Mouse (Mus musculus) induced T-regulatory cell, adult 2 months (primary cell): Measurements from ENCODE around the gene Dtd1.

Experiments
- DNase-seq: peaks from one replicate; pipeline ENCODE4 v3.0.0-alpha.2; 2012; ENCODE audit warnings: low read depth

Gene Dtd1

DNA sequence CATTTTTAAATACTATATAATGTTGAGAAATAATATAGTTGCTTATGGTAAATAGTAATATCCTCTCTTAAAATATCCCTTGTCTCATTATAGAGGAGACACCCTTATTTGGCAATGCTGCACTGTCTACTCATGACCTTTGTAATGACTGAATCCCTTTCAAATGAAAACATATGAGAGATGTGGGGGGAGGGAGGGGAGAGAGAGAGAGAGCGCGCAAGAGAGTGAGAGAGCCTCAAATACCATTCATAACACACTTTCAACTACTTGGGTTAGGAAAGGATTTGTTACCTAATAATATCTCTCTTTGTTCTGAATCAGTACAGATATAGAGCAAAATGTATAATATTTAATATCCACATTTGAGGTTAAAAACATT lies 169.4 kb downstream of the Dtd1 start:
- DNase-seq = no peak

DNA sequence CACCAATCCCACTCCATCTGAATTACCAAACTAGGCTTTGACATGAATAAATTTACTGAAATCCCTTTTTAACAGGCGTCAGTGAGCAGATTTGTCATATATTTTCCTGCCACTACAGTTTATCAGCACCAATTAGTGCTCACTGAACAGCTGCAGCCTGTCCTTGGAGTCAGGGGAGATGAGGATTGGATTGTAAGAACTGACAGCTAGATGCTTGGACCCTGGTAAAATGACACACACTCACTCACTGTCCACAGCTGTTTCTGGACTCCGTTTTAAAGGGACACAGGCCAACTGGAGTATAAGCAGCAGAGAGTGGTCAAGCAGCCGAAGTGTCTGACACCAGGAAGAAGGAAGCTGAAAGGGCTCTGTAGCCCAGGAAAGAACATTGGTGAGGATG lies 169.9 kb downstream of the Dtd1 start:
- DNase-seq = no peak

DNA sequence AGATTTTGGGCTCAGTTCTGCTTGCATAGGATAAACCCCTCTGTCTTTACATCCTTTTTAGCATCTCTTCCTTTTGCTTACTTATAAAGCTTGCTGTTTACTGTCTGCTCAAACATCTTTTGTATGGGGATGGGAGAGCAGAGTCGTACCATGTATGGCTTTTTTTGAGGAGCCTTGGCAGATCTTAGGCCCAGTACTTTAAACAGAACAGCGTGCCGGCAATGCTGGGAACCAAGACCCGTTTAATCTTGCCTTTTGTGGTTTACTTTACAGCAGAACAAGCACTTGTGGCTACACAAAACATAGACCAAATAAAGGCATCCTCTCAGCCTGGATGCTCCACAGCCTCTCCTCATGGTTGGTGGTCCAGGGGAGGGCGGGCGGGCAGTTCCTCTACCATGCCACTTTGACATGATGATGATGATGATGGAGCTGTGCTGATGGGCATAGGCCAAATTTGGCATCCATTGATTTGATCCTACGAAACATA lies 170.8 kb downstream of the Dtd1 start:
- DNase-seq = no peak

DNA sequence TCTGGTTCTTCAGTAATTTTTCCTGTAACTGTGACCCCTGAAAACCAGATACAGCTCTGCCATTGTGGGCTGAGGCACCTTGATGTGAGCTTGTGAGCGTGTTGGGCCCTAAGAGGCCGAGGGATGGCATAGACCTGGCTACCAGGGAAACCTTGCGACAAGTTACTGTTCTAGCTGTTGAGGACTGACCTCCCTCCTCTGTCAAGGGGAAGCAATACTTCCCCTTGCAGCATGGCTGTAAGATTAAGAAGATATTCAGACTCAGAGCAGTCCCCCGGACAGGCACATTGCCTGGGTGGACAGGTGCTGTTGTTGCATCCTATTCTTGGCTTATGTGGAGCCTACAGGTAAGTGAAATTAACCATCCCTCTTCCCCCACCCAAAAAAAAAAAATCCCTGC lies 172.1 kb downstream of the Dtd1 start:
- no peak for DNase-seq

DNA sequence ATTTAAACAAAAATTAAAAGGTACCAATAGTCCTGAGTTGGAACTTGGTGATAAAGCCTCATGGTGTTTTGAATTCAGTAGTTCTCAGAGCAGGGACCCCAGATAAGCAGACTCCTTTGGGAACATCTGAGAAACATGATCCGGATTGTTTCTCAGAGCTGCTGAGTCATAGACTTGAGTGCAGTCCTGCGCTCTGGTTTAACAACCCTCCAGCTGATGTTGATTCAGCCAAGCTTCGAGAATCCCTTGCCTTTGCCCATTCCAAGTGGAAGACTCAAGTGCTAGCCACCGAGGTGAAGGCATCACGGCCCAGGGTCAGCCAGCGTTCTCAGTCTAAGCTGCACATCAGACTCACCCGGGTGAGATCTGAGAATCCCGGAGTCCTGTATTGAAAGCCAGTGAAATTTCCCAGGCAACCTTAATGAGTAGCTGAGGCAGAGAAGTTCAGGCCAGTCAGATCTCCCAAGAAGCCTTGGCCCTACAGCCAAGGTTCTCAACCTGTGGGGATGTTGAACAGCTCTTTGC lies 175.0 kb downstream of the Dtd1 start:
- DNase-seq = no peak

DNA sequence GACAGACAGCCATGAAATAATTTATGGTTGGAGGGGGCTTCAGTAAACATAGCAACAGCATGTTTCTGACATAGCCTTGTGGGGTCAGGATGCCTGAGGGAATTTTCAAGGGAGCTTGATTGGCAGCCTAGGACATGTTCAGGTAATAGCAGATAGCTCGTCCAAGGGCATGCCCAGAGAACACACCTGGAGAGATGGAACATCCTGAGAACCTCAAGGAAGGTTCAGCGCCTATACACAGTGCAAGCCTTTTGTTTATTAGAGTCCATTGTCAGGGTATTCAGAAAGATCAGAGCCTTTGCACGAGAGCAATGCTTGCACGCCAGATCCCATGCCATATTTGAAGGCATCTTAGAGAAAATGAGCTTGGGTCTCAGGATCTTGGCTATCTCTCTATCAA lies 175.9 kb downstream of the Dtd1 start:
- no peak for DNase-seq

DNA sequence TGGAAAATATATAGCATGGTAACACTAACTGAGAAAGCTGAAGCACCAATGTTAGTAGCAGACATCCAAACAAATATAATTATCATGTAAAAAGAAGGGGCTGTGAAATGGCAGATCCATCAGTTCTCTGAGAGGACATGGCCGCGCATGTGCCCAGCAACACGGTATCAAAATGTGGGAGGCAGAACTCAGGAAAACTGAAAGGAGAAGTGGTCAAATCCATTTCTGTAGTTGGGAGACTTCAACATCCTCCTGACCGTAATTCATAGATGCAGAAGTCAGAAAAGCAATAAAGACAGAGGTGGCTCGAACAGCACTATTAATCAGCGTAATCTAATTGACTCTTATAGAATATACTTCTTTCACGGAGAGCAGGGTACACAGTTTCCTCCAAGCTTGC lies 179.6 kb downstream of the Dtd1 start:
- DNase-seq = no peak

DNA sequence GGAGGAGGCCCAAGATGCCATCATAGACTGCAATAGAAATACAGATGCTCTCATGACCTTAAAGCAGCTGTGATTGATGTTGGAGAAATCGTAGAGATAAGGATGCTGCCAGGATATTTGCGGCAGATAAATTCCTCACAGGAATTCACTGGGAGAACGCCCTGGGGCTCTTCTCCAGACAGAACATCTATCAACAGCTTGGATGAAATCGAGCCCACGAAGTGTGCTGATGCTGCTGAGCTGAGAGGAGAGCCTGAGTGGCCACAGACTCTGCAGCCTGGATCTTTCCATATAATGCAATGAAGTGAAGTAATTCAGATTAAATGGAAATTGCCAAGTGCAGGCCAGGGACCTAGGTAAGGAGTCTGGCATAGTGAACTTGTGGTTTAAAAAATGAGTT lies 181.0 kb downstream of the Dtd1 start:
- no peak for DNase-seq

DNA sequence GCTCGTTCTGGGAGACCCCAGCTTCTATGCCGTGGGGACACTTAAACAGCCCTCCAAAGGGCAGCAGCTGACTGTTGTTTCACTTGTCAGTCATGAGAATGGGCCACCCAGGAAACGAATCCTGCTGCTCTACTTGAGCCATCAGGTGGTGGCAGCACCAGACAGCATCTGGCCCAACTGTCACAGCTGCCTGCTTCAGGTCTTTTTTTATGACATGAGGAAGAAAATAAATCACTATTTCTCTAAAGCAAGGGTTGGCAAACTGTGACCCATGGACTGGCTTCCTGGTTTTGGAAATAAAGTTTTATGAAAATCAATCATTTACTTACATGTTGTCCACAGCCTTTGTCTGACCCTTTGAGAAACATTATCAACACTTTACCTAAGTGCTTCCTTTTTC lies 182.2 kb downstream of the Dtd1 start:
- DNase-seq = no peak

DNA sequence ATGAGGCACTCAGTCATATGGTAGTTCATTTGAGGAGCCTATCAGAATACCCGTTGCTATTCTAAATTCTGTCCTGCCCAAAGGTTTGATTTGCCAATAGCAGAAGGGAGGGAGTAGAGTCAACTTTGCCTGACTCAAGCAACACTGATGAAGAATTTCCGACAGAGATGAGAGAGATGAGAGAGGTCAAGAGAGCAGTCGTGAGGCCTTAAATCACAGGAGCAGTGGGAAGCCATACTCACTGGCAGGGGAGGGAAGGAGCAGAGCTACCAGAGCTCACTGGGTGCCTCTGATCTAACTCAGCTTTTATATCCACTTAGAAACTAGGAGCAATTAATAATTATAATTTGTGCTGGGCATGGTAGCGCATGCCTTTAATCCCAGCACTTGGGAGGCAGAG lies 182.8 kb downstream of the Dtd1 start:
- DNase-seq = no peak

DNA sequence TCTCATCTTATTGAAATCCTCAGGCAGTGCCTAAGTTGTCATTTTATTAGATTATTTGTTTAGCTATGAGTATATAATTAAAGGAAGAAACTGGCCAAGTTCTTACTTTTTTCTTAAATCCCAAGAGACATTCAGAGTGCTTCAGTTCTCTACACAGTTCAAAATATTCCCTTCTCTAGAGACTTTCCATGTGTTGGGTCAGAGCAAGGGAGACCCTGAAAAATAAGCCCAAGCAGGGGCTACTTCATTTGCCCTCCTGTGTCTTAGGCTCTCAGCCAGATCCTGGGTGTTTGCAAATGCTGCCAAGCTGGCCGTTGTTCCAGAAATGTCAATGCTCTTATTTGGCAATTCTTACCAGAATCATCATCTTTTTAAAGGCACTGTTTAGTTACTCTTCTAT lies 183.5 kb downstream of the Dtd1 start:
- no peak for DNase-seq

DNA sequence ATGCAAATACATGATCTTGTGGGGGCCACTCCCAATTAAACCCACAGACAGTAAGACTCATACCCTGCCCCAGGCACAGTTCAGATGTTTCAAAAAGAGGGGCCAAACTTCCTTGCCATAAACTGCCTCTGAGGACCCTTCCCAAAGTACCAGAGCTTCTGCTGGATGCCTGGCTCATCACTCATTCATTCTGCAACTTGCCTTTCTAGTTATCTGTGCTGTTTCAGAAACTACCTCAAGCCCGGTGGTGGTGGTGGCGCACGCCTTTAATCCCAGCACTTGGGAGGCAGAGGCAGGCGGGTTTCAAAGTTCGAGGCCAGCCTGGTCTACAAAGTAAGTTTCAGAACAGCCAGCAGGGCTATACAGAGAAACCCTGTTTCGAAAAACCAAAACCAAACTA lies 184.1 kb downstream of the Dtd1 start:
- DNase-seq = no peak

DNA sequence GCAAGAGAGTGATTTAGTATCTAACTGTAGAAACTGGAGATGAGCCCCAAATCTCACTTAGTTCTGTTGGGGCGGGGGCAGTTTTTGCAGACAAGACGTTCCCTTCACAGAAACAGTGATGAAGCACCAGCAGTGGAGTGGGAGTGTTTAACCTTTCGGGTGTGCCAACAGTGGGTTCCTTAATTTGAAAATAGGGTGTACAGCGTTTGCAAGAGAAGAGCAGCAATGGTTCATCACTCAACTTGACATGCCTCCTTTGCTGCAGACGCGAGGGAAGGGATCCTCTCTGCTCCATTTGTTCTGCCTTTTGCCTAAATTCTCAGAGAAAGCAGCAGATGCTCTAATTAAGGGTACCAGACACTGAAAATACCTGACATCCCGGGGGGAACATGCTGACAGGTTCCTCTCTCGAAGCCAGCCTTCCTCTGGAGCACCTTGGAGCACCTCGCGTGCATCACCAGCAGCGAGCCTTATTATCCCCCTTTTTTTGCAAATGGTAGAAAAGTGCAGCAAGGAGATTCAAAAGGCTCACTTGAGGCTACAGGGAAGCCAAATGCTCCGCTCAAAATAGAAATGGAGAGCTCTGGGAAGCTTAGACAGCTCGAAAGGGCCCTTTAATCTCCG lies 192.1 kb downstream of the Dtd1 start:
- DNase-seq = no peak

DNA sequence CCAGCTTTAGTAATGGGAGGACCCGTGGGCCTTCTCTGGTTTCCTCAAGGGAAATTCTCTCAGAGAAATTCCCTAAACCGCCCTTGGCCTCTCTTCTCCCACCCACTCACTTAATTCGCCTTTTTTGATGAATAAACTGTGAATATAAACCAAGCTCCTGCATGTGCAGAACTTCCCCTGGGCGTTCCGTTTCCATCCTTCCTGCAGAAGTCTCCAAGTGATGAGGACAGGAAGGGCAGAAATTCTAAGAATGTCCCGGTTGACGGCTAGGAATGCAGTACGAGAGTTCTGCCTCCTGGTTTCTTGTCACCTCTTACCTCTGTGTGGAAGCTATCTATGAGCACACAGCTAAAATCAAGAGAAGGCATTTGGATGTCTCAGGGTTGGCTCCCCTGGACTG lies 197.8 kb downstream of the Dtd1 start:
- no peak for DNase-seq

DNA sequence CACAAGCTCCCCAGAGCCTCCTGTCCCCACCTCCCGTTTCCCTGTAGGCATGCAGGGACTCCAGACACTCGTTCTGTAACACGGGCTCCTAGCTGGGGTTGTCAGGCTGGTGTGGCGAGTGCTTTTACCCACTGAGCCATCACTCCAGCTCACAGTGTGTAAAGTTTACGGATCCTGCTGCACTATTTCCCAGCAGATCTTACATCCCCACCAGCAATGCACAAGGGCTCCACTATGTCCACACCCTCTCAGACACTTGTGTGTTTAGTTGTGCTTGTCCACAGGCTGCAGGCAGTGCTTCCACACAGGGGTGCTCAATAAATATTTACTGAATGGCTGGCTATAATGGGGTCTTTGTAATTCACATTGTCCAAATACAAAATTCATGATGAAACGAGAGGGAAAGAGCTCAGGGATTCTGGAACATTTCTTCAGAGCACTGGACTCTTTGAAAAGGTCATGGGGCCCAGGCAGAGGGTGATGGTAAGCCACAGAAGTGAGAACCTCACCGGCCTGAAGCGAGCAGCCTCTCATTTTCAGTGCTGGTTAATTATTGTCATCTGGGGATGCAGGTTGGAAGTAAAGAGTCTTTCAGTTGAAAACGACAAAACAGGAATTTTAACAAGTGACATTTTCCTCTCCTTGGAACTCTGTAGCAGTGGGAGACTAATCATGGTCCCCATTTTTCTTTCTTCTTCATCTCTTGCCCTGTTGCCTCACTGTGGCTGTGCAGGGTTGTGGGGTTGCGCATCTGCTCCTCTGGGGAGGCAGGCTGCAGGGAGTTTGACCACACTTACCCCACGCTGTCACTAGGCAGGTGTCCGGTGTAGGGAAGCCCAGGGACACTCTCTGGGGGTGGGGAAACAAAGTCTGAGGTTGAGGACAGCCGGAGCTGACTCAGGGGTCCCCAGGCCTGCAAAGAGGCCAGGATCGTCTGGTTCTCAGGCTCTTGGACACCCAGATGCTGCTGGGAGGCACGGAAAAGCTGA lies 208.4 kb downstream of the Dtd1 start:
- no peak for DNase-seq
